Mouse (Mus musculus): ENCODE results near the gene Cul3. TPM values are rescaled to one million over a fixed set of nuclear protein-coding genes. Genes with fewer than 3 reads are reported as not detected.

The Cul3 gene
- polyA plus RNA-seq, 1 experiment from 2014 or later: 57.0 TPM

GRCm38 (mm10) chr1:80253309-80253708 is 87.0 kb downstream of the Cul3 start:
- no peak overlapping the region for H3K4me2 ChIP-seq (replicated peaks; ENCODE audit: low read depth, low read length)
- H3K36me3 ChIP-seq (ENCODE audit: control insufficient read depth, insufficient read depth, low read length): no peaks in the 10 kb centered on the region
- H3K4me1 ChIP-seq (ENCODE audit: control insufficient read depth, insufficient read depth, low read length): no peaks in the 10 kb centered on the region
- no peak overlapping the region for H3K4me3 ChIP-seq (ENCODE audit: low read depth, low read length)
- H3K9ac ChIP-seq (replicated peaks; ENCODE audit: low read depth, low read length): no peak overlapping the region
- H3K27me3 ChIP-seq (ENCODE audit: control insufficient read depth, insufficient read depth, low read length): no peaks in the 10 kb centered on the region
- H3K9me3 ChIP-seq (ENCODE audit: control insufficient read depth, low read depth, low read length): no peaks in the 10 kb centered on the region
- no peak for ATAC-seq (ENCODE audit: insufficient number of reproducible peaks, insufficient read depth, low FRiP score, low read depth)
- no peak overlapping the region for H3K27ac ChIP-seq (ENCODE audit: low read length)

- WGBS: 53% methylated on average over 5 of the region's 5 CpGs
- Histone ChIP-seq H3K36me3 (ENCODE audit: control insufficient read depth, insufficient read depth, low read length) (no peaks in the 10 kb centered on the region), H3K9me3 (ENCODE audit: control insufficient read depth, low read depth, low read length) (no peaks in the 10 kb centered on the region), H3K27me3 (ENCODE audit: control insufficient read depth, insufficient read depth, low read length) (no peaks in the 10 kb centered on the region), H3K9ac (replicated peaks; ENCODE audit: low read depth, low read length) (no peak overlapping the region), H3K4me1 (ENCODE audit: control insufficient read depth, insufficient read depth, low read length) (no peaks in the 10 kb centered on the region), H3K27ac (ENCODE audit: low read length) (no peak overlapping the region), H3K4me2 (replicated peaks; ENCODE audit: low read depth, low read length) (no peak overlapping the region), H3K4me3 (ENCODE audit: low read depth, low read length) (no peak overlapping the region)
- ATAC-seq (ENCODE audit: insufficient number of reproducible peaks, insufficient read depth, low FRiP score, low read depth): no peak
Observed at GRCm38 (mm10) chr1:80250247-80250646, 90.0 kb downstream of the Cul3 start.

GRCm38 (mm10) chr1:80247131-80247530 is 93.1 kb downstream of the Cul3 start:
- Histone ChIP-seq H3K4me1 (ENCODE audit: control insufficient read depth, insufficient read depth, low read length) (no peaks in the 10 kb centered on the region), H3K4me3 (ENCODE audit: low read depth, low read length) (no peak overlapping the region), H3K27ac (ENCODE audit: low read length) (no peak overlapping the region), H3K9ac (replicated peaks; ENCODE audit: low read depth, low read length) (no peak overlapping the region), H3K36me3 (ENCODE audit: control insufficient read depth, insufficient read depth, low read length) (no peaks in the 10 kb centered on the region), H3K27me3 (ENCODE audit: control insufficient read depth, insufficient read depth, low read length) (no peaks in the 10 kb centered on the region), H3K9me3 (ENCODE audit: control insufficient read depth, low read depth, low read length) (no peaks in the 10 kb centered on the region), H3K4me2 (replicated peaks; ENCODE audit: low read depth, low read length) (no peak overlapping the region)
- ATAC-seq (ENCODE audit: insufficient number of reproducible peaks, insufficient read depth, low FRiP score, low read depth): no peak

- no peaks in the 10 kb centered on the region for H3K36me3 ChIP-seq (ENCODE audit: control insufficient read depth, insufficient read depth, low read length)
Observed at GRCm38 (mm10) chr1:80244123-80244522, 96.2 kb downstream of the Cul3 start.

GRCm38 (mm10) chr1:80241579-80241978 is 98.7 kb downstream of the Cul3 start:
- Histone ChIP-seq H3K9me3 (ENCODE audit: control insufficient read depth, low read depth, low read length) (no peaks in the 10 kb centered on the region), H3K27ac (ENCODE audit: low read length) (no peak overlapping the region), H3K4me1 (ENCODE audit: control insufficient read depth, insufficient read depth, low read length) (no peaks in the 10 kb centered on the region), H3K4me3 (ENCODE audit: low read depth, low read length) (no peak overlapping the region), H3K27me3 (ENCODE audit: control insufficient read depth, insufficient read depth, low read length) (no peaks in the 10 kb centered on the region), H3K4me2 (replicated peaks; ENCODE audit: low read depth, low read length) (no peak overlapping the region), H3K9ac (replicated peaks; ENCODE audit: low read depth, low read length) (no peak overlapping the region), H3K36me3 (ENCODE audit: control insufficient read depth, insufficient read depth, low read length) (no peaks in the 10 kb centered on the region)
- no peak for ATAC-seq (ENCODE audit: insufficient number of reproducible peaks, insufficient read depth, low FRiP score, low read depth)
- WGBS: 90% methylated on average over 6 of the region's 6 CpGs

More at GRCm38 (mm10) chr1:80244123-80244522, 96.2 kb downstream of the Cul3 start:
- 59% methylated on average over 3 of the region's 3 CpGs for WGBS
- no peak for ATAC-seq (ENCODE audit: insufficient number of reproducible peaks, insufficient read depth, low FRiP score, low read depth)
- Histone ChIP-seq H3K9me3 (ENCODE audit: control insufficient read depth, low read depth, low read length) (no peaks in the 10 kb centered on the region), H3K27me3 (ENCODE audit: control insufficient read depth, insufficient read depth, low read length) (no peaks in the 10 kb centered on the region), H3K4me1 (ENCODE audit: control insufficient read depth, insufficient read depth, low read length) (no peaks in the 10 kb centered on the region), H3K4me2 (replicated peaks; ENCODE audit: low read depth, low read length) (no peak overlapping the region), H3K9ac (replicated peaks; ENCODE audit: low read depth, low read length) (no peak overlapping the region), H3K27ac (ENCODE audit: low read length) (no peak overlapping the region), H3K4me3 (ENCODE audit: low read depth, low read length) (no peak overlapping the region)

GRCm38 (mm10) chr1:80240017-80240660 is 100.1 kb downstream of the Cul3 start:
- Histone ChIP-seq H3K4me3 (ENCODE audit: low read depth, low read length) (no peak overlapping the region), H3K36me3 (ENCODE audit: control insufficient read depth, insufficient read depth, low read length) (no peaks in the 10 kb centered on the region), H3K9me3 (ENCODE audit: control insufficient read depth, low read depth, low read length) (no peaks in the 10 kb centered on the region), H3K27ac (ENCODE audit: low read length) (no peak overlapping the region), H3K9ac (replicated peaks; ENCODE audit: low read depth, low read length) (no peak overlapping the region), H3K4me1 (ENCODE audit: control insufficient read depth, insufficient read depth, low read length) (no peaks in the 10 kb centered on the region), H3K4me2 (replicated peaks; ENCODE audit: low read depth, low read length) (no peak overlapping the region), H3K27me3 (ENCODE audit: control insufficient read depth, insufficient read depth, low read length) (no peaks in the 10 kb centered on the region)
- ATAC-seq (ENCODE audit: insufficient number of reproducible peaks, insufficient read depth, low FRiP score, low read depth): no peak
- WGBS: 42% methylated on average over 12 of the region's 12 CpGs

- no peak for ATAC-seq (ENCODE audit: insufficient number of reproducible peaks, insufficient read depth, low FRiP score, low read depth)
- H3K4me1 ChIP-seq (ENCODE audit: control insufficient read depth, insufficient read depth, low read length): no peaks in the 10 kb centered on the region
- no peak overlapping the region for H3K9ac ChIP-seq (replicated peaks; ENCODE audit: low read depth, low read length)
- no peaks in the 10 kb centered on the region for H3K36me3 ChIP-seq (ENCODE audit: control insufficient read depth, insufficient read depth, low read length)
- WGBS: 69% methylated on average over 11 of the region's 11 CpGs
- H3K4me2 ChIP-seq (replicated peaks; ENCODE audit: low read depth, low read length): no peak overlapping the region
- H3K27me3 ChIP-seq (ENCODE audit: control insufficient read depth, insufficient read depth, low read length): no peaks in the 10 kb centered on the region
- no peak overlapping the region for H3K27ac ChIP-seq (ENCODE audit: low read length)
- no peak overlapping the region for H3K4me3 ChIP-seq (ENCODE audit: low read depth, low read length)
- no peaks in the 10 kb centered on the region for H3K9me3 ChIP-seq (ENCODE audit: control insufficient read depth, low read depth, low read length)
Observed at GRCm38 (mm10) chr1:80239481-80239880, 100.8 kb downstream of the Cul3 start.

- no peak overlapping the region for H3K27ac ChIP-seq (ENCODE audit: low read length)
- no peak overlapping the region for H3K4me3 ChIP-seq (ENCODE audit: low read depth, low read length)
- no peaks in the 10 kb centered on the region for H3K4me1 ChIP-seq (ENCODE audit: control insufficient read depth, insufficient read depth, low read length)
- 68% methylated on average over 11 of the region's 11 CpGs for WGBS
- no peaks in the 10 kb centered on the region for H3K27me3 ChIP-seq (ENCODE audit: control insufficient read depth, insufficient read depth, low read length)
- no peak overlapping the region for H3K4me2 ChIP-seq (replicated peaks; ENCODE audit: low read depth, low read length)
- no peak for ATAC-seq (ENCODE audit: insufficient number of reproducible peaks, insufficient read depth, low FRiP score, low read depth)
- no peak overlapping the region for H3K9ac ChIP-seq (replicated peaks; ENCODE audit: low read depth, low read length)
- no peaks in the 10 kb centered on the region for H3K36me3 ChIP-seq (ENCODE audit: control insufficient read depth, insufficient read depth, low read length)
- H3K9me3 ChIP-seq (ENCODE audit: control insufficient read depth, low read depth, low read length): no peaks in the 10 kb centered on the region
Observed at GRCm38 (mm10) chr1:80236951-80237702, 103.2 kb downstream of the Cul3 start.

All from stomach, embryonic 14.5 days (tissue).